Mouse (Mus musculus) cerebellum, adult 2 months (tissue): ENCODE measurements around the gene Gpr160.

Experiments used
- CTCF ChIP-seq: fragments of 200-500 bp; IDR thresholded peaks from 2 replicates; pipeline ENCODE4 v1.5.1; 2011; ENCODE audit warnings: low read depth, mild to moderate bottlenecking, control low read depth, low read length, moderate library complexity, borderline replicate concordance; ENCODE audit not compliant: insufficient read depth
- POLR2A ChIP-seq: fragments of 200-500 bp; IDR thresholded peaks from 2 replicates; pipeline ENCODE4 v1.6.1; 2011; ENCODE audit warnings: low read length, control low read depth, borderline replicate concordance; ENCODE audit not compliant: insufficient read depth

- TF ChIP-seq POLR2A = no peak
- TF ChIP-seq CTCF = no peak
Observed at GRCm38 (mm10) chr3:30868625-30869024, 12.9 kb downstream of the Gpr160 start.
